Mouse (Mus musculus) neural tube, embryonic 11.5 days (tissue): ENCODE data around the gene Vmn1r148. TPM values are rescaled to one million over a fixed set of nuclear protein-coding genes. Genes with fewer than 3 reads are reported as not detected.
"Not testable (repeated sequence)": the region's sequence is repeated elsewhere in the genome, so short reads cannot be mapped to it uniquely, and the experiment has no call there.

Source experiments
- ATAC-seq: fragments of 200-750 bp; cut with Nextera tagmentation; 2 replicates; pipeline ENCODE4 v1.8.0; 2017; ENCODE audit warnings: moderate number of reproducible peaks, mild to moderate bottlenecking, moderate TSS enrichment, moderate library complexity; ENCODE audit not compliant: insufficient read depth, low FRiP score, low TSS enrichment
- DNase-seq: peaks from one replicate; pipeline ENCODE4 v3.0.0-alpha.2; 2015; ENCODE audit warnings: low spot score
- H3K27ac ChIP-seq: fragments of 300-500 bp; sonication (generic); 2 replicates; pipeline ENCODE4 v1.5.1; 2014; ENCODE audit warnings: low read depth, mild to moderate bottlenecking, low read length
- H3K27me3 ChIP-seq: fragments of 300-500 bp; sonication (generic); 2 replicates; pipeline ENCODE4 v1.6.1; 2014; ENCODE audit warnings: mild to moderate bottlenecking, low read length, mixed read lengths; ENCODE audit not compliant: control insufficient read depth, insufficient read depth
- H3K36me3 ChIP-seq: fragments of 300-500 bp; sonication (generic); 2 replicates; pipeline ENCODE4 v1.6.1; 2014; ENCODE audit warnings: mild to moderate bottlenecking, low read length, moderate library complexity, mixed read lengths; ENCODE audit not compliant: control insufficient read depth, insufficient read depth
- H3K4me1 ChIP-seq: fragments of 300-500 bp; sonication (generic); 2 replicates; pipeline ENCODE4 v1.6.1; 2014; ENCODE audit warnings: low read length, mixed read lengths; ENCODE audit not compliant: control insufficient read depth, insufficient read depth
- H3K4me2 ChIP-seq: fragments of 300-500 bp; sonication (generic); 2 replicates; pipeline ENCODE4 v1.6.1; 2014; ENCODE audit warnings: low read depth, mild to moderate bottlenecking, moderate library complexity
- H3K4me3 ChIP-seq: fragments of 300-500 bp; sonication (generic); 2 replicates; pipeline ENCODE4 v1.5.1; 2014; ENCODE audit warnings: low read depth, low read length
- H3K9ac ChIP-seq: fragments of 300-500 bp; sonication (generic); 2 replicates; pipeline ENCODE4 v1.6.1; 2014; ENCODE audit warnings: mild to moderate bottlenecking, low read length
- H3K9me3 ChIP-seq: fragments of 300-500 bp; sonication (generic); 2 replicates; pipeline ENCODE4 v1.6.1; 2016; ENCODE audit warnings: low read length; ENCODE audit not compliant: control insufficient read depth
- WGBS: fragments of 180-500 bp; shearing (Covaris S2); extraction: QIAGEN DNeasy Blood & Tissue Kit; methylation state at CpG from one replicate; pipeline ENCODE4 v1.1.7; 2014; 5-methylcytosine and 5-hydroxymethylcytosine counted together
- polyA plus RNA-seq: library from polyadenylated mRNA; unstranded; fragments of >200 nt; fragmentation: Nextera tagmentation; extraction: Ambion mirVana; gene quantifications from 2 replicates; pipeline ENCODE4 v1.2.1, GENCODE M21; 2014

Vmn1r148 gene
- not detected in 2 replicates for polyA plus RNA-seq

DNA sequence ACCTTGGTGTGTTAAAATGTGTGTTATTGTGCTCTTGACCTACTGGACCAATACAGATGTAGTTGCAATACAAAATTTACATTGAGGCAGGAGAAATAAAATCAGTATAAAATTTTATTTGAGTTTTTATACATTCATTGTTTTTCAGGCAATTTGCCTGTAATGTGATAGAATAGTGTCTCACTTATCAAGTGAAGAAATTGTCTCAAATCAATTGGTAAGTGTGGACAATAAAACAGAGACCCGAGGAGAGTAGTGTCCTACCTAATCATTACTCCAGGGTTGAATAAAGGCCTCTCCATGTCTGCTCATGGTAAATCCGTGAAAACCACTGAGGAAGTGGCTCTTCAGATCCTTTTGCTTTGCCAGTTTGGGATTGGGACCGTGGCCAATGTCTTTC, at the start of gene Vmn1r148:
Vmn1r148 (plus strand) TSS at position 301 of the 400 bp plus-strand sequence.
- not testable (repeated sequence) for H3K4me1 ChIP-seq, DNase-seq, H3K27ac ChIP-seq, H3K4me3 ChIP-seq, ATAC-seq, H3K4me2 ChIP-seq, H3K36me3 ChIP-seq, H3K9me3 ChIP-seq, H3K9ac ChIP-seq, H3K27me3 ChIP-seq
- WGBS: no CpG with 5 or more reads among the region's 3 CpGs

DNA sequence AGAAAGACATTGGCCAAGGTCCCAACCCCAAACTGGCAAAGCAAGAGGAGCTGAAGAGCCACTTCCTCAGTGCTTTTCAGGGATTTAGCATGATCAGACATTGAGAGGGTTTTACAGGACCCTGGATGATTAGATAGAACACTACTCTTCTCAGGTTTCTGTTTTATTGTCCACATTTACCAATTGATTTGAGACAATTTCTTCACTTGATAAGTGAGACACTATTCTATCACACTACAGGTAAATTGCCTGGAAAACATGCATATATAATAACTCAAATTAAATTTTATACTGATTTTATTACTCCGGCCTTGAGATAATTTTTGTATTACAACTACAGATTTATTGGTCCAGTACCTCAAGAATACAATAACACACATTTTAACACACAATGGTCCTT, 42.4 kb upstream of the Vmn1r148 start, which contains the start of gene Gm8660:
Gm8660 (minus strand) TSS at position 101 of the 400 bp plus-strand sequence.
- H3K36me3 ChIP-seq, DNase-seq, H3K27me3 ChIP-seq, ATAC-seq, H3K9ac ChIP-seq, H3K4me3 ChIP-seq, H3K27ac ChIP-seq, H3K4me2 ChIP-seq, H3K9me3 ChIP-seq, H3K4me1 ChIP-seq: not testable (repeated sequence)
- no CpG with 5 or more reads among the region's 1 CpGs for WGBS

DNA sequence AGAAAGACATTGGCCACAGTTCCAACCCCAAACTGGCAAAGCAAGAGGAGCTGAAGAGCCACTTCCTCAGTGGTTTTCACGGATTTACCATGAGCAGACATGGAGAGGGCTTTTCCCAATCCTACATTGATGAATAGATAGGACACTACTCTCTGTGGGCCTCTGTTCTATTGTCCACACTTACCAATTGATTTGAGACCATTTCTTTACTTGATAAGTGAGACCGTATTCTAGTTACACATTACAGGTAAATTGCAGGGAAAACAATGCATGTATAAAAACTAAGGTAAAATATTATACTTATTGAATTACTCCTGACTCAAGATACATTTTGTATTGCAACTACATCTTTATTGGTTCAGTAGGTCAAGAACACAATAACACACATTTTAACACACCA, 24.7 kb downstream of the Vmn1r148 start, which contains the start of gene Vmn1r149:
Vmn1r149 (minus strand) TSS at position 101 of the 400 bp plus-strand sequence.
- H3K9me3 ChIP-seq, H3K9ac ChIP-seq, ATAC-seq, H3K4me3 ChIP-seq, H3K27ac ChIP-seq, DNase-seq, H3K4me1 ChIP-seq, H3K36me3 ChIP-seq, H3K27me3 ChIP-seq, H3K4me2 ChIP-seq: not testable (repeated sequence)
- no CpG with 5 or more reads among the region's 2 CpGs for WGBS

DNA sequence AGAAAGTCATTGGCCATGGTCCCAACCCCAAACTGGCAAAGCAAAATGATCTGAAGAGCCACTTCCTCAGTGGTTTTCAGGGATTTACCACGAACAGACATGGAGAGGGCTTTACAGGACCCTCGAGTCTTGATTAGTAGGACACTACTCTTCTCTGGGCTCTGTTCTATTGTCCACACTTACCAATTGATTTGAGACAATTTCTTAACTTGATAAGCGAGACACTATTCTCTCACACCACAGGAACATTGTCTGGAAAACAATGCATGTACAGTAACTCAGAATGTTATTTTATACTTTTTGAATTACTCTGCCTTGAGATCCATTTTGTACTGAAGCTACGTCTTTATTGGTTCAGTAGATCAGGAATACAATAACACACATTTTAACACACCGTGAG, 50.6 kb downstream of the Vmn1r148 start, which contains the start of gene Gm10665:
Gm10665 (minus strand) TSS at position 101 of the 400 bp plus-strand sequence.
- not testable (repeated sequence) for H3K9me3 ChIP-seq, H3K4me2 ChIP-seq, H3K9ac ChIP-seq, H3K27me3 ChIP-seq, H3K4me1 ChIP-seq, H3K36me3 ChIP-seq, DNase-seq, H3K27ac ChIP-seq, ATAC-seq, H3K4me3 ChIP-seq
- no CpG with 5 or more reads among the region's 5 CpGs for WGBS

Other genes starting within 250 kb of the Vmn1r148 start
- gene Vmn1r142, start 249.5 kb upstream of the Vmn1r148 start, polyA plus RNA-seq: not detected in 2 replicates
- not detected in 2 replicates for gene Vmn1r143, start 224.2 kb upstream of the Vmn1r148 start, polyA plus RNA-seq
- gene Gm8653, start 212.3 kb upstream of the Vmn1r148 start, polyA plus RNA-seq: not detected in 2 replicates
- not detected in 2 replicates for gene Gm8453, start 184.1 kb upstream of the Vmn1r148 start, polyA plus RNA-seq
- not detected in 2 replicates for gene Gm4187, start 83.9 kb upstream of the Vmn1r148 start, polyA plus RNA-seq
- gene Gm8660, start 42.5 kb upstream of the Vmn1r148 start, polyA plus RNA-seq: not detected in 2 replicates
- not detected in 2 replicates for gene Vmn1r149, start 24.6 kb downstream of the Vmn1r148 start, polyA plus RNA-seq
- not detected in 2 replicates for gene Gm10665, start 50.5 kb downstream of the Vmn1r148 start, polyA plus RNA-seq
- not detected in 2 replicates for gene Vmn1r151, start 86.1 kb downstream of the Vmn1r148 start, polyA plus RNA-seq
- gene Vmn1r152, start 109.4 kb downstream of the Vmn1r148 start, polyA plus RNA-seq: not detected in 2 replicates
- not detected in 2 replicates for gene Gm8677, start 121.3 kb downstream of the Vmn1r148 start, polyA plus RNA-seq
- gene Gm4201, start 151.8 kb downstream of the Vmn1r148 start, polyA plus RNA-seq: not detected in 2 replicates
- gene Gm4565, start 174.5 kb downstream of the Vmn1r148 start, polyA plus RNA-seq: not detected in 2 replicates
- gene Vmn1r155, start 244.4 kb downstream of the Vmn1r148 start, polyA plus RNA-seq: not detected in 2 replicates